Mouse (Mus musculus) testis, adult 2 months (tissue): ENCODE data around the gene Tpbgl. TPM values are rescaled to one million over a fixed set of nuclear protein-coding genes. Genes with fewer than 3 reads are reported as not detected.

Source experiments
- H3K27ac ChIP-seq: fragments of 200-500 bp; 2 replicates; pipeline ENCODE4 v1.5.1; 2012; ENCODE audit warnings: low read depth, low read length; ENCODE audit not compliant: control insufficient read depth, insufficient read depth
- H3K27me3 ChIP-seq: fragments of 200-500 bp; 2 replicates; pipeline ENCODE4 v1.6.1; 2012; ENCODE audit warnings: mild to moderate bottlenecking, low read length, moderate library complexity; ENCODE audit not compliant: control insufficient read depth, insufficient read depth
- H3K36me3 ChIP-seq: fragments of 200-500 bp; 2 replicates; pipeline ENCODE4 v1.6.1; 2012; ENCODE audit warnings: mild to moderate bottlenecking, low read length; ENCODE audit not compliant: control insufficient read depth, insufficient read depth
- H3K4me1 ChIP-seq: fragments of 200-500 bp; 2 replicates; pipeline ENCODE4 v1.6.1; 2012; ENCODE audit warnings: low read length; ENCODE audit not compliant: control insufficient read depth, insufficient read depth
- H3K4me3 ChIP-seq: fragments of 200-500 bp; 2 replicates; pipeline ENCODE4 v1.5.1; 2012; ENCODE audit warnings: low read depth, mild to moderate bottlenecking, low read length, moderate library complexity, mixed read lengths; ENCODE audit not compliant: control insufficient read depth
- CTCF ChIP-seq: fragments of 200-500 bp; IDR thresholded peaks from 2 replicates; pipeline ENCODE4 v1.5.1; 2012; ENCODE audit warnings: low read depth, mild to moderate bottlenecking, inconsistent platforms, low read length, moderate library complexity; ENCODE audit not compliant: control insufficient read depth, insufficient read depth, insufficient replicate concordance
- POLR2A ChIP-seq: fragments of 200-500 bp; IDR thresholded peaks from 2 replicates; pipeline ENCODE4 v1.6.1; 2012; ENCODE audit warnings: low read depth, mild to moderate bottlenecking, inconsistent platforms, low read length, moderate library complexity; ENCODE audit not compliant: control insufficient read depth
- polyA plus RNA-seq: library from polyadenylated mRNA; depleted of rRNA; stranded (reverse); fragments of >200 nt; gene quantifications from 2 replicates; pipeline ENCODE4 v1.2.3, GENCODE M21; 2012; rRNA removed

Gene Tpbgl
- polyA plus RNA-seq, 1 experiment: 14.6 TPM

DNA sequence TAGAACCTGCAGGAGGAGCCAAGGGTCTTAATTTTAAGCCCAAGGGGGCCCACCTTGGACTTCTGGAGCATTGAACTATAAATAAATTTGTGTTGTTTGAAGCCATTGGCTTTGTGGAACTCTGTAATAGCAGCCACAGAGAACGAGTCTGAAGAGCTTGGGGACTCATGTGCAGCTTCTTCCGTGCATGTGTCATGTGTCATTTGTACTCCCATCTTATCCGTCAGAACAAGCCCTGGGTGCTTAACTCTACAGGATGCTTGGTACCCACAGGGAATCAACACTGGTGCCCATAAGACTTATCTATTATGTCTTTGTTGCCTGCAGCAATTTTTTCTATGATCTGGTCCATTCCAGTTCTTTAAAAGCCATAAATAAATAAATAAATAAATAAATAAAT, 48.7 kb downstream of the Tpbgl start:
- no peak for TF ChIP-seq CTCF
- no peak for TF ChIP-seq POLR2A
- no peaks in the 10 kb centered on the region for H3K27me3 ChIP-seq
- H3K4me3 ChIP-seq: no peak overlapping the region
- H3K36me3 ChIP-seq: no peaks in the 10 kb centered on the region
- peaks cover 3% of the 10 kb centered on the region for H3K4me1 ChIP-seq
- no peak overlapping the region for H3K27ac ChIP-seq

Other genes with a start within 250 kb of the Tpbgl start
- gene Gdpd5, start 245.7 kb downstream of the Tpbgl start, polyA plus RNA-seq: 9.9 and 11.1 TPM in 2 replicates
- gene Klhl35, start 161.1 kb downstream of the Tpbgl start, polyA plus RNA-seq: 11.7 and 13.7 TPM in 2 replicates
- 70.0 and 73.9 TPM in 2 replicates for gene Rps3, start 143.4 kb downstream of the Tpbgl start, polyA plus RNA-seq
- gene Arrb1, start 91.6 kb downstream of the Tpbgl start, polyA plus RNA-seq: 14.9 and 19.4 TPM in 2 replicates
- 2.0 and 2.5 TPM in 2 replicates for gene Slco2b1, start 84.2 kb upstream of the Tpbgl start, polyA plus RNA-seq
- 0.22 TPM in 1 of 2 replicates, not detected in the other for gene Olfr520, start 103.2 kb upstream of the Tpbgl start, polyA plus RNA-seq
- gene Olfr521, start 136.4 kb upstream of the Tpbgl start, polyA plus RNA-seq: not detected in 2 replicates
- 0.87 and 0.91 TPM in 2 replicates for gene Neu3, start 201.3 kb upstream of the Tpbgl start, polyA plus RNA-seq
- gene Xrra1, start 232.0 kb upstream of the Tpbgl start, polyA plus RNA-seq: 268 and 301 TPM in 2 replicates
- gene Spcs2, start 236.4 kb upstream of the Tpbgl start, polyA plus RNA-seq: 142 and 204 TPM in 2 replicates